Mouse (Mus musculus) erythroid progenitor cell, adult 5-6 weeks (primary cell): ENCODE results near the gene Pelo. TPM values are rescaled to one million over a fixed set of nuclear protein-coding genes. Genes with fewer than 3 reads are reported as not detected.

ENCODE experiments used
- ATAC-seq: replicated peaks from 2 replicates; pipeline ENCODE4 v1.8.0; 2016; ENCODE audit warnings: moderate number of reproducible peaks, mild to moderate bottlenecking, moderate TSS enrichment, inconsistent platforms; ENCODE audit not compliant: poor library complexity, low FRiP score, severe bottlenecking
- total RNA-seq, 2 experiments: library from RNA; stranded (forward) in 1 of 2; stranded (reverse) in 1 of 2; fragments of 150-400 nt in 1 of 2; fragments of 186-747, 209-891 nt in 1 of 2; gene quantifications; 2 replicates each; pipeline versions ENCODE4 v1.2.3 to v1.2.4; 2015 to 2017; ENCODE audit warnings: low replicate concordance in 2 of 2

Gene Pelo
- total RNA-seq, 2 experiments from 2014 or later = 7.5 to 14.3 TPM

GRCm38 (mm10) chr13:115052568-115052967 is 37.4 kb downstream of the Pelo start:
- ATAC-seq = no peak

- ATAC-seq = no peak
These were observed 39.1 kb downstream of the Pelo start for GRCm38 (mm10) chr13:115050660-115051559.

- ATAC-seq = no peak
These were observed 47.3 kb downstream of the Pelo start for GRCm38 (mm10) chr13:115042652-115043051.

Other genes starting within 250 kb of the Pelo start
- gene Itga2, start 158.1 kb downstream of the Pelo start, total RNA-seq (2015; ENCODE audit: low replicate concordance) = not detected in 2 replicates
- gene Itga2, start 158.1 kb downstream of the Pelo start, total RNA-seq (2017; ENCODE audit: low replicate concordance) = 0.08 and 0.13 TPM in 2 replicates
- 7.1 and 22.7 TPM in 2 replicates for gene Gm49395, start 11.7 kb upstream of the Pelo start, total RNA-seq (2015; ENCODE audit: low replicate concordance)
- not detected in 2 replicates for gene Gm49395, start 11.7 kb upstream of the Pelo start, total RNA-seq (2017; ENCODE audit: low replicate concordance)
- gene Itga1, start 11.8 kb upstream of the Pelo start, total RNA-seq (2015; ENCODE audit: low replicate concordance) = 2.1 and 3.2 TPM in 2 replicates
- 0.76 and 0.77 TPM in 2 replicates for gene Itga1, start 11.8 kb upstream of the Pelo start, total RNA-seq (2017; ENCODE audit: low replicate concordance)